Mouse (Mus musculus) B cell, adult (primary cell): ENCODE results near the gene Hdgfl3. TPM values are rescaled to one million over a fixed set of nuclear protein-coding genes. Genes with fewer than 3 reads are reported as not detected.

ENCODE experiments used
- total RNA-seq: library from RNA; stranded (reverse); gene quantifications from 4 replicates; pipeline ENCODE4 v1.2.4, GENCODE M21; 2023; ENCODE audit not compliant: inconsistent age

The Hdgfl3 gene
- 2.8 to 3.5 TPM (median 3.3 TPM) in 4 replicates for total RNA-seq

DNA sequence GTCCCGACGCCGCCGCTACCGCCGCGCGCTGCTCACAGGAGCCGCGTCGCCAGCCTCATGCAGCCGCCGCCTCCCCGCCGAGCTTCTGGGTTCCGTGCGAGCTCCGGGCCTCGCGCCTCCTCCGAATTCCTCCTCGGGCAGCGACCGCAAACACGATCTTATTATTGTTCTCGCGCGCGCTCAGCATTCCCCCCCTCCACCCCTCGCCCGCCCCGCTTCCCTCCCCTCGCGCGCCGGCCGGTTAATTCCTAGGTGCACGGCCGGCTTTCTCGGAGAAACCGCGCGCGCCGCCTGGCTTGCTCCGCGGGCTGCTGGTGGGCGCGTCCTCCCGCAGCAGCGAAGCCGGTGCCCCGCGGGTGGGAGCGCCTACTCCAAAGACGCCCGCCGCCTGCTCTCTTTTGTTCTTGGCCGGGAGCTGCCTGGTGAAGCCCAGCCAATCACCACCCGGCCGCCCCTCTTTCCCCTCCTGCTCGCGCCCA lies at the start of gene Hdgfl3:
Hdgfl3 (minus strand) TSS at position 207 of the 479 bp plus-strand sequence.

DNA sequence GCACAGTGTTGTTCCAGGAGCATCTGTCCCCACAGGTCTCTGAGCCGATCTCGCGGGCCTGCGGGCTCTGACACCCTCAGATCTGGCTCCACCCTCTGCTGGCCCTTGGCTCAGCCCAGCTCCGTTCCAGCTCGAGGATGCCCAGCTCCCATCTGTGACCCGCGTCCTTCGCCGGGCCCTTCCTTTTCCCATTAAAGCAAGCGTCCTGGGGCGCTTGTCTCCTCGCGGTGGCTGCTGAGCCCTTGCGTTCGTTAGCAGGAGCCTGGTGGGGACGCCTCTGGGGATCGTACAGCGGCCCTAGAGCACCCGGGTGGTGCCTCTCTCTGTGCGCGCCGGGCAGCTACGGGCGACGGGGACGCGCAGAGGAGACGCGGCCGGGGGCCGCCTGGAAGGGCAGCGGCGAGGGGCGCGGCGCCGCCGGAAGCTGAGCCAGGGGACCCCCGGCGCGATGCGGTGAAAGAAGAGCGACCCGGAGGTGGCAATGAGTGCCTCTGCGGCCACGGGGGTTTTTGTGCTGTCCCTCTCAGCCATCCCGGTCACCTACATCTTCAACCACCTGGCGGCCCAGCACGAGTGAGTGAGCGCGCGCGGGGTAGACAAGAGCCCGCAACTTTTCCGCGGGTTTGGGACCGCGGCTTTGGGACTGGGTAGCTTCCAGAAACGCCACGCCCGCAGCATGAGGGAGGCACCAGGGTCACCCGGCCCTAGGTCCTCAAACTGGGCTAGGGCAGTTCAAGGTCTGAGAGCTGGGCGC lies 75.1 kb downstream of the Hdgfl3 start, which contains the start of gene Tm6sf1:
Tm6sf1 (plus strand) TSS at position 34 of the 754 bp plus-strand sequence.

DNA sequence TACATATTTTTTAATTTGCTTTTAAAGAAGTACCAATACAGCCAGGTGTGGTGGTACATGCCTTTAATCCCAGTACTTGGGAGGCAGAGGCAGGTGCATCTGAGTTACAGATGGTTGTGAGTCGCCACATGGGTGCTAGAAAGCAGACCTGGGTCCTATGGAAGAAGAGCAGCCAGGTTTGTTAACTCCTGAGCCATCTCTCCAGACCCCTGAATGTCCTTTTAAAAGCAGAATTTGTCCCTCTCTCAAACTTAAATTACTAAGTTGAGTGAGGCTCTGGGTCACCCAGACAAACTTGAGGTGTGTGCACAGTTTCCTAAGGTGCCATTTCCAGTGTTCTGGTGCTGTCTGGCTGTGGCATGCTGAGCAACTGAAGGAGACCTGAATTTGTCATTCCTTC lies 78.6 kb downstream of the Hdgfl3 start, which contains the start of gene Gm10160:
Gm10160 (minus strand) TSS at position 101 of the 400 bp plus-strand sequence.

Other genes starting within 250 kb of the Hdgfl3 start
- not detected in 4 replicates for gene Homer2, start 226.9 kb downstream of the Hdgfl3 start, total RNA-seq
- 37.2 to 47.1 TPM (median 40.7 TPM) in 4 replicates for gene Ramac, start 171.5 kb downstream of the Hdgfl3 start, total RNA-seq
- gene 3110040N11Rik, start 145.0 kb downstream of the Hdgfl3 start, total RNA-seq, result 28.8 to 34.4 TPM (median 32.7 TPM) in 4 replicates
- gene Btbd1, start 105.0 kb downstream of the Hdgfl3 start, total RNA-seq, result 69.0 to 77.4 TPM (median 76.1 TPM) in 4 replicates
- gene Gm10160, start 78.7 kb downstream of the Hdgfl3 start, total RNA-seq, result not detected in 4 replicates
- gene Tm6sf1, start 75.5 kb downstream of the Hdgfl3 start, total RNA-seq, result 145 to 173 TPM (median 148 TPM) in 4 replicates
- 0.12 to 0.19 TPM in 2 of 4 replicates, not detected in the others for gene Bnc1, start 57.8 kb upstream of the Hdgfl3 start, total RNA-seq
- gene Sh3gl3, start 239.4 kb upstream of the Hdgfl3 start, total RNA-seq, result not detected in 4 replicates